Mouse (Mus musculus): ENCODE measurements at regions not wholly inside any gene's neighbourhood (a gene's known extent, or its start where the extent isn't known, plus 50 kb on each side); places are given as distances from the start of the nearest gene placed in this dataset.
"Not testable (repeated sequence)": the region's sequence is repeated elsewhere in the genome, so short reads cannot be mapped to it uniquely, and the experiment has no call there.

- no peak for DNase-seq (ENCODE audit: low read depth)
Observed at GRCm38 (mm10) chr3:41504867-41505266, 50.7 kb upstream of the Jade1 start.

- DNase-seq (ENCODE audit: low read depth), result no peak
Observed at GRCm38 (mm10) chr3:41502161-41502560, 53.4 kb upstream of the Jade1 start.

GRCm38 (mm10) chr3:41501639-41502038 is 53.9 kb upstream of the Jade1 start:
- not testable (repeated sequence) for DNase-seq (ENCODE audit: low read depth)

DNA sequence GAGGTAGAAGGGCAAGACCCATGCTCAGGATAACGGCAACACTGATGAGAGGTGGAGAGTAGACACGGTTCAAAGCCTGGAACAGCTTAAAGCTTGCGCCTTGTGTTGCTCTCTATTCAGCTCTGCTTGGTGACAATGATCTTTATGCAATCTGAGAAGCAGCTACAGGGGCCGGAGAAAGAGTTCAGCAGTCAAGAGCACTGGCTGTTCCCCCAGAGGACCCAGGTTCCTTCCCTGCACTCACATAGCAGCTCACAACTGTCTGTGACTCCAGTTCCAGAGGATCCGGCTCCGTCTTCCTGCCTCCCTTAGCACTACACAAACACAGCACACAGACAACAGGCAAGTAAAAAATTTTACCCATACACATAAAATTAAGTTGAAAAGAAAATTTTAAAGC is 54.4 kb upstream of the Jade1 start:
- no peak for DNase-seq (ENCODE audit: low read depth)

GRCm38 (mm10) chr3:41499680-41500079 is 55.9 kb upstream of the Jade1 start:
- no peak for DNase-seq (ENCODE audit: low read depth)

- no peak for DNase-seq (ENCODE audit: low read depth)
Observed at GRCm38 (mm10) chr3:41498791-41499190, 56.7 kb upstream of the Jade1 start.

- no peak for DNase-seq (ENCODE audit: low read depth)
Observed at GRCm38 (mm10) chr3:41497771-41498170, 57.8 kb upstream of the Jade1 start.

- DNase-seq (ENCODE audit: low read depth), result no peak
Observed at GRCm38 (mm10) chr3:41496931-41497710, 58.4 kb upstream of the Jade1 start.

GRCm38 (mm10) chr3:41495893-41496292 is 59.6 kb upstream of the Jade1 start:
- DNase-seq (ENCODE audit: low read depth), result no peak

GRCm38 (mm10) chr3:41495097-41495496 is 60.4 kb upstream of the Jade1 start:
- no peak for DNase-seq (ENCODE audit: low read depth)

DNA sequence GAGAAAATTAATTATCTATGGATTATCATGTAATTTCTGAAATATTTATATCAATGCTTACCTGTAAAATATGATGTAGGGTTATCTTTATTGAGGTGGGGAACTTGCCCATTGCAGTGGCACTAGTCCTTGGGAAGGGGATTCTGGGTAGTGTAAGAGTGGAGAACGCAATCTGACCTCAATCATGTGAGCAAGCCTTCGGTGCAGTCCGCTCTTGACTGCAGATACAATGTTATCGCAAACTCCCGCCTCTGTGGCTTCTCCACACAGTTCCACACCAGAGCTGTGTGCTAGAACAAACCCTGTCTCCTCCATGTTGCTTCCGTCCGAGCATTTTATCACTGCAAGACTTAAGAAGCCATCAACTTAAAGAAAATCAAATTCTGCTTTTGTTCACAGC is 62.1 kb upstream of the Jade1 start:
- DNase-seq (ENCODE audit: low read depth), result no peak

DNA sequence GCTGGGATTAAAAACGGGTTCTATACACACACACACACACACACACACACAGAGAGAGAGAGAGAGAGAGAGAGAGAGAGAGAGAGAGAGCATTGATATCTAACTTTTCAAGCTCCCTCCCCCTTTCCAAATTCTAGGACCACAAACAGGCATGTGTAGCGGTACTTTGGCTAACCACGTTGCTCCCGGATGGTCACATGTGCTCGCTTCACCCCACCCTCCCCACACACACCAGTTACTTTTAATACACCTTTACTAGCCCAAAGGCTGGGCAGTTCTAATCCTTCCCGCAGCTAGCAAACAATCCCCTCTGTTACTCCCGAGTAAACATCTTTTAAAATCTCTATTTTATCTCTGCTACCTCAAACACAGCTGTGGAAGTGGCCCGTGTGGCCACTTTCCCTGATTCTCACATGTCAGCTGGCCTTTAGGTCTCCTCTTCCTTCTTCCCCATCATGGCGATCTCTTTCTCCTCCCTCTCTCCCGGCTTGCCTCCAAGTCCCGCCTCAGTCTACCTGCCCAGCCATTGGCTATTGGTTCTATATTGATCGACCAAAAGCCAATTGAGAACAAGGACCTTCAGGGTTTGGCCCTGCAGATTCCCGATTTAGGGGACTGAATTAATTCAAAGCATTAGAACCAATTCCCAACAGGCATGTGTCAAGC is 62.7 kb upstream of the Jade1 start:
- no peak for DNase-seq (ENCODE audit: low read depth)

DNA sequence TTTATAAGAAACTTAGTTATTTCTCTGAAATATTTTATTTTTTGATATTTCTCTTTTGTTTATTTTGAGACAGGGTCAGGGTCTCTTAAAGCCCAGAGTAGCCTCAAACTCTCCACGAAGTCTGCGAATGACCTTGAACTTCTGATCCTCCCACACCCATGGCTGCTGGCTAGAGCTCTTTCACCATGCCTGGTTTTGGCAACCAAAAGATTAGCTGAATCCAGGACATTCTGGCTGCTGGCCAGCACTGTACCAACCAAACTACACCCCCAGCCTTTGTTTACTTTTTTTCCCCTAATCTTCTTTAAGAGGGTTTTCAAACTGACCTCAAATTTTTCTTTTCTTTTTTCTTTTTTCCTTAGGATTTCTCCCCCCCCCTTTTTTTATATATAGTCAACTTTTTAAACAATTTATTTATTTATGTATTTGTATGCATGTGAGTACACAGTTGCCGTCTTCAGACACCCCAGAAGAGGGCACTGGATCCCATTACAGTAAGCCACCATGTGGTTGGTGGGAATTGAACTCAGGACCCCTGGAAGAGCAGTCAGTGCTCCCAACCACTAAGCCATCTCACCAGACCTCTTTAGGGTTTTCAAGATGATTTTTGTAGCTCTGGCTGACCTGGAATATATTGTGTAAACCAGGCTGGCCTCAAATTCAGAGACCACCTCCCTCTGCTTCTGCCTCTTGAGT is 63.4 kb upstream of the Jade1 start:
- DNase-seq (ENCODE audit: low read depth), result no peak

GRCm38 (mm10) chr3:41491185-41491584 is 64.3 kb upstream of the Jade1 start:
- DNase-seq (ENCODE audit: low read depth), result no peak

DNA sequence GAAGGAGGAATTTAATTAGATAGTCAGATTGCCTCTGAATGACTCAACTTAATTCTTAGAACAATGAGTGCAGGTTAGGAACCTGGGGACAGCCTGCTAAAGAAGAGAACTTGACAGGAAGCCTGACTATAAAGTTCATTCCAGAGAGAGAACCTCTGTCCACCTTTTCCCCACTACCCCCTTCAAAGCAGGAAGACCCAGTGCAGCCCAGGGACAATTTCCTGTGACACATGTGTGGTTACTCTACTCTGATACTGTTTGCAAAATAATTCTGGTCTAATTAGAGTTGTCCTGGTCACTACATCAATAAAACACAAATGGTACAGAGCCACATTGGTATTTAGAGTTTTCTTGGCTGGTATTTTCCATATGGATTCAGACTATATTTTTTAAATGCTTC is 65.5 kb upstream of the Jade1 start:
- no peak for DNase-seq (ENCODE audit: low read depth)

- DNase-seq (ENCODE audit: low read depth), result no peak
Observed at GRCm38 (mm10) chr3:41489571-41489970, 66.0 kb upstream of the Jade1 start.

DNA sequence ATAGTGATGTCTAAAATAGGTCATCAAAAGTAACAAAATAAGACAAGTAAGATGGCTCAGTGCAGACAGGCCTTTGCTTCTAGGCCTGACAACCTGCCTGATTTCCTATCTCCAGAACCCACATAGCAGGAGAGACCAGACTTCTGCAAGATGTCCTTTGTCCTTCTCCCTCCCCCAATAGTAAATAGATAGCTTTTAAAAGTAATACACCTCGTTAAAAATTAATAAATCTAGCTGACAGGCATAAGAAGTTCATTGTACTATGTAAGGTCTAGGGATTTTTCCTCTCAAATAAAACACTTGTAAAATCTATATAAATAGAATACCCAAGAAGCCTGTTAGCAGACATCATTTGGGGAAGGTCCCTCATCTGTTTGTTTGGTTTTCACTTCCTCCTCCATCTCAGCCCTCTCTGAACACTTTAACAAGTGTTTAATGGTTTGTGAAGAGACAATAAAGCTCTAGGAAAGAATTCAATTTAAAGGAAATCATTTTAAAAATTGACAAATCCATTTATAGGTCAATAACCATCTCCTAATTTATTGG is 67.2 kb upstream of the Jade1 start:
- no peak for DNase-seq (ENCODE audit: low read depth)

- no peak for DNase-seq (ENCODE audit: low read depth)
Observed at GRCm38 (mm10) chr3:41484920-41485319, 70.6 kb upstream of the Jade1 start.

- DNase-seq (ENCODE audit: low read depth), result no peak
Observed at GRCm38 (mm10) chr3:41483582-41483981, 71.9 kb upstream of the Jade1 start.

DNA sequence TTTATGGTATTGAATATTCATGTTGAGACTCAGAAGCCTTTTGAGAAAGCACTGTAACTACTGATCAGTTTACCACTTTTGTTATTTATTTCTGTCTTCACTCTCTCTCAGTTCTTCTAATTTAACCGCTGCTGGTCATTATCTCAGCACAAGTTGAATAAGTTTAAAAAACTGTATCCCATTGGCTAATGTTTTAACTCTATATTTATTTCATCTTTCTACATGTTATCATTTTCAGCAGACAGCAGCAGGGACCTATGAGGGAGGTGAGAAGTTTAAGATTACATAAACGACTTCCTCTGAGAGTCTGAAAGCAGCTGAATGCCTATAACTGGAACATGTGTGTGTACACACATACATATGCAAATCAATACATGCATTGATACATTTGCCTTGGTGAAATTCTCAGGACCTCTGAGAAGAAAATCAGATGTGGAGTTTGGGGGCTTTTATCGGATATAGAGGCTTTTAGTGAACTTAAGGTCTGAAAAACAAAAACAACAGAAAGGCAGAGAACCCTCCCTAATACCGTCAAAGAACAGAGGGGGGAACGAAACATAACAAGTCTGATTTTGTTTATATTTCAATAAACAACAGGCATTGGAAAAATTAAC is 72.5 kb upstream of the Jade1 start:
- DNase-seq (ENCODE audit: low read depth), result no peak

DNA sequence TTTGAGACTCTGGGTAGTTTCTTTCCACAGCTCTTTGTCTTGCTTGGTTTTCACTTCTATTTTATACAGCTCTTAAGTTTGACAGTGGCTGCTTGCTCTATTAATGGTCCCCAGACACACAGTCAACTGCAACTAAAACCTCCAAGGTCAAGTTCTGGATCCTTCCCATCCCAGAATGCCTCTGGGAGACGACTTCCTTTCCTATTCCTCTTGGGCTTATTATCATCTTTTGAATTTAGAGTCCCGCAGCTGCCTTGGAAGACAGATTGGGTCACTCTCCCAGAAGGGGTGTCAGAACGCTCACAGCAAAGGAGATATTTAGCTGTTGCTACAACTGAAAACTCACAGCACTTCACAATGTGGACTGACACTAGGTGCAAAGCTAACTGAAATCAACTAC is 75.3 kb upstream of the Jade1 start:
- no peak for DNase-seq (ENCODE audit: low read depth)

GRCm38 (mm10) chr3:41478971-41479370 is 76.6 kb upstream of the Jade1 start:
- no peak for DNase-seq (ENCODE audit: low read depth)

Data from fibroblast of lung, adult 2 months (primary cell).